Mouse (Mus musculus) embryonic facial prominence, embryonic 14.5 days (tissue): Measurements from ENCODE around the gene Zzef1. TPM values are rescaled to one million over a fixed set of nuclear protein-coding genes. Genes with fewer than 3 reads are reported as not detected.
A peak's percentile ranks its signal among the peaks of the same experiment; 100 is the strongest.

Experiments used
- ATAC-seq: fragments of 200-750 bp; cut with Nextera tagmentation; 2 replicates; pipeline ENCODE4 v1.8.0; 2017; ENCODE audit warnings: low read depth, moderate number of reproducible peaks, moderate TSS enrichment
- DNase-seq: peaks from one replicate; pipeline ENCODE4 v3.0.0-alpha.2; 2015; ENCODE audit warnings: low spot score
- H3K27ac ChIP-seq: fragments of 300-500 bp; sonication (generic); replicated peaks from 2 replicates; pipeline ENCODE4 v1.5.1; 2014; ENCODE audit warnings: low read depth, mild to moderate bottlenecking, low read length, moderate library complexity
- H3K27me3 ChIP-seq: fragments of 300-500 bp; sonication (generic); replicated peaks from 2 replicates; pipeline ENCODE4 v1.6.1; 2014; ENCODE audit warnings: low read length; ENCODE audit not compliant: control insufficient read depth, insufficient read depth
- H3K36me3 ChIP-seq: fragments of 300-500 bp; sonication (generic); 2 replicates; pipeline ENCODE4 v1.6.1; 2014; ENCODE audit warnings: low read length, mixed read lengths; ENCODE audit not compliant: control insufficient read depth, insufficient read depth
- H3K4me1 ChIP-seq: fragments of 300-500 bp; sonication (generic); 2 replicates; pipeline ENCODE4 v1.6.1; 2014; ENCODE audit warnings: antibody characterized with exemption, low read length; ENCODE audit not compliant: control insufficient read depth, insufficient read depth
- H3K4me2 ChIP-seq: fragments of 300-500 bp; sonication (generic); 2 replicates; pipeline ENCODE4 v1.6.1; 2014; ENCODE audit warnings: low read depth, mild to moderate bottlenecking, low read length, moderate library complexity, mixed read lengths
- H3K4me3 ChIP-seq: fragments of 300-500 bp; sonication (generic); 2 replicates; pipeline ENCODE4 v1.5.1; 2014; ENCODE audit warnings: low read depth, mild to moderate bottlenecking, low read length
- H3K9ac ChIP-seq: fragments of 300-500 bp; sonication (generic); 2 replicates; pipeline ENCODE4 v1.6.1; 2014; ENCODE audit warnings: low read depth, mild to moderate bottlenecking, low read length, moderate library complexity, mixed read lengths
- H3K9me3 ChIP-seq: fragments of 300-500 bp; sonication (generic); 2 replicates; pipeline ENCODE4 v1.6.1; 2016; ENCODE audit warnings: low read length; ENCODE audit not compliant: control insufficient read depth
- WGBS: fragments of 180-500 bp; shearing (Covaris S2); extraction: QIAGEN DNeasy Blood & Tissue Kit; methylation state at CpG from one replicate; pipeline ENCODE4 v1.1.7; 2014; 5-methylcytosine and 5-hydroxymethylcytosine counted together
- polyA plus RNA-seq: library from polyadenylated mRNA; unstranded; fragments of >200 nt; fragmentation: Nextera tagmentation; extraction: Ambion mirVana; gene quantifications from 2 replicates; pipeline ENCODE4 v1.2.1, GENCODE M21; 2014

Zzef1 gene
- polyA plus RNA-seq, 1 experiment from 2014 or later: 10.3 TPM

DNA sequence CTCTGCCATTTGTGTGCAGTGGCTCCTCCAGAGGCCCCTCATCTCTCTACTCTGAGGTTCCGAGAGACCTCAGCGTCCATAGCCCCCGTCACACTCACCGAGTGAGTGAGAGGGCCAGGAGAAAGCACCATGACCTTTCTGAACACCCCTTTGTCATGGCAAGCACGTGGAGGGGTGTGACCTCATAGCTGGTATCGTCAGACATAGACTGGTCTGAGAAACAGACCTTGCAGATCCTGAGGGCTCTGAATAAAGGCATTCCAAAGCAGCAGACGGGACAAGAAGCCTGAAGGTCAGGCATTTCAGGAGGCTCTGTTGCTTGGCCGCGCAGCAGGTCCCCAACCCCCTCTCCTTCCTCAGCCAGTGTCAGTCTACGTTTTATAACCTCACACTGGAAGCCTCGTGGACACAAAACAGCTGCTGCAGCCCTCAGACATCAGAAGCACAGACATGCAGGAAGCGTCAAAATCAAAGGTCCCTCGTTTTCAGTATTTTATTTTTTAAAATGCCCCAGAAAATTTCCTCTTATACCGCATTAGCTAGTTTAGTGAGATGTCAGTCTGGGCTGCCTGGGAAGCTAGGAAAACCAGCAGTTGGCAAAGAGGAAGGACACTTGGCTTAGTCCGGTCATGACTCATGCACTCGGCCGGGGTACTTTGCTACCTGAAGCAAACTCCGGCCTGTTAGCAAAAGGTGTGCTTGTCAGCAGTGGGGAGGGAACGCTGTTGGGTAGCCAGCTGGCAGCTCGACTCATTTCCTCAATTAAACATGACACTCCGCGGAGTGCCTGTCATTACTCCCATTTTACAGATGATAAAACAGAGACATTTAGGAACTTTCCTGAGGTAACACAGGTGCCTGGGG, 155.3 kb downstream of the Zzef1 start:
- no peak for DNase-seq
- Histone ChIP-seq H3K4me2 (no peak overlapping the region), H3K9ac (no peak overlapping the region), H3K4me3 (no peak overlapping the region), H3K27me3 (no peaks in the 10 kb centered on the region), H3K36me3 (no peaks in the 10 kb centered on the region), H3K27ac (no peak overlapping the region; the same call in 1 of the 2 replicates), H3K9me3 (peaks cover 4% of the 10 kb centered on the region; the same call in 1 of the 2 replicates), H3K4me1 (peaks cover 10% of the 10 kb centered on the region)
- ATAC-seq: no peak
- 64% methylated on average over 22 of the region's 22 CpGs for WGBS

GRCm38 (mm10) chr11:72952226-72952625, 156.2 kb downstream of the Zzef1 start:
- Histone ChIP-seq H3K4me2 (no peak overlapping the region), H3K9ac (no peak overlapping the region), H3K36me3 (no peaks in the 10 kb centered on the region), H3K27ac (peak overlapping the region; percentile 28), H3K4me1 (peaks cover 4% of the 10 kb centered on the region; the same call in 1 of the 2 replicates), H3K9me3 (peaks cover 4% of the 10 kb centered on the region; the same call in 1 of the 2 replicates), H3K4me3 (no peak overlapping the region), H3K27me3 (no peaks in the 10 kb centered on the region)
- DNase-seq: peak; percentile 65
- ATAC-seq: no peak
- WGBS: 53% methylated on average over 3 of the region's 3 CpGs

- 92% methylated on average over 6 of the region's 6 CpGs for WGBS
- Histone ChIP-seq H3K4me1 (no peaks in the 10 kb centered on the region), H3K27me3 (no peaks in the 10 kb centered on the region), H3K4me2 (no peak overlapping the region), H3K9me3 (peaks cover 4% of the 10 kb centered on the region; the same call in 1 of the 2 replicates), H3K27ac (peak overlapping the region; percentile 28), H3K36me3 (no peaks in the 10 kb centered on the region), H3K9ac (no peak overlapping the region), H3K4me3 (no peak overlapping the region)
- no peak for ATAC-seq
- no peak for DNase-seq
Observed at GRCm38 (mm10) chr11:72952697-72953096, 156.7 kb downstream of the Zzef1 start.

- Histone ChIP-seq H3K4me3 (no peak overlapping the region), H3K27ac (no peak overlapping the region), H3K9ac (no peak overlapping the region), H3K4me2 (no peak overlapping the region), H3K4me1 (no peaks in the 10 kb centered on the region), H3K9me3 (peaks cover 4% of the 10 kb centered on the region; the same call in 1 of the 2 replicates), H3K36me3 (no peaks in the 10 kb centered on the region), H3K27me3 (no peaks in the 10 kb centered on the region)
- ATAC-seq (no peak), DNase-seq (no peak)
- WGBS: 70% methylated on average over 1 of the region's 1 CpGs
Observed at GRCm38 (mm10) chr11:72953116-72953439, 157.1 kb downstream of the Zzef1 start.

DNA sequence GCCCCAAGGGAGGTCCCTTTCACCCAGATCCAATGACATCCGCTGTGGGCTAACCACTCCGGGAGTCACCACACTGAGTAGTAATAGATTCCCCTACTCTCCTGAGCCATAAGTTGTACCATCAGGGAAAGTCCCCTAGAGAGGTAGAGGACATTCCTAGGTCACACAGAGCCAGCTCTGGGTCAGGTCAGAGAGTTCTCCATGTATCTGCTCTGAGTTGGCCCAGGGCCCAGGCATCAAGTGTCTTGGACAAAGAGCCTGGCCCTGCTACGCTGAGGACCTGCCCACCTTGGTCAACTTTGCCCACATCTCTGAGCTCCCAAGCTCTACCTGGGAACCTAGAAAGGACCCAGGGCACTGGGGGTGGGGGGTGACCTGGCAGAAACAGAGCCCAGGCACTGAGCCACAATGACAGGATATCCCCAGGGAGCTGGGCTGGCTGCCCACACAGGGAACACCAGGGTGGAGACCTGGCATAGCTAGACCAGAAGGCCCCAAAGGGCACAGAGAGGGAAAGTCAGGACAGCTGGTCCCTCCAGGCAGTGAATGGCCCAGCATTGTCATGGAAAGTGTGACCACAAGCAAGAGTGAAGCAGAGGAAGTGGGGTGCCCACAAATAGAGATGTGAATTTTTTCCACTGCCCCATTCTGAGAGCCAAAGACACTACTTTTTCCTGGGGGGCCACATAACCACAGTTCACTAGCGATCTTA, 157.6 kb downstream of the Zzef1 start:
- DNase-seq (no peak), ATAC-seq (no peak)
- H3K4me3 ChIP-seq: no peak overlapping the region
- no peak overlapping the region for H3K27ac ChIP-seq
- no peak overlapping the region for H3K9ac ChIP-seq
- H3K4me2 ChIP-seq: no peak overlapping the region
- H3K9me3 ChIP-seq: peaks cover 4% of the 10 kb centered on the region; the same call in 1 of the 2 replicates
- no peaks in the 10 kb centered on the region for H3K4me1 ChIP-seq
- H3K27me3 ChIP-seq: no peaks in the 10 kb centered on the region
- WGBS: 82% methylated on average over 4 of the region's 4 CpGs
- no peaks in the 10 kb centered on the region for H3K36me3 ChIP-seq

DNA sequence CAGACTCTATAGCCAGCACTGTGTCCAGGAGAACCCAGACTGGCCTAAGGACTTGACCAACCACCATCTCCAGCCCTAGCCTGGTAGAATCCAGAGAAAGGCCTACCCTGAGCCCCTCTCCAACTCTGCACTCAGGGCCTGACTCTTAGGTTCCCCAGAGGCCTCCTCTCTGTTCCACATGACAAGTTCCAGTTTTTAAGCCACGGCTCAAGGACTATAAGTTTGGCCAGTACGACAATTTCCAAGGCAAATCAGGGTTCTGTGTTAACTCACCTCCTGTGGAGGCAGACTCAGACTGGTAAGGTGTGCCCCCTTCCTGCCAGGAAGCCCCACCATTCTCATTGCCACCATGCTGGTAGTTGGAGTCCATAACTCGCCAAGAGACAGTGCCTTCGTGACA, 158.2 kb downstream of the Zzef1 start:
- no peak for ATAC-seq
- no peak overlapping the region for H3K27ac ChIP-seq
- no peak overlapping the region for H3K9ac ChIP-seq
- H3K9me3 ChIP-seq: peaks cover 4% of the 10 kb centered on the region; the same call in 1 of the 2 replicates
- no peak overlapping the region for H3K4me2 ChIP-seq
- no peaks in the 10 kb centered on the region for H3K4me1 ChIP-seq
- 87% methylated on average over 4 of the region's 4 CpGs for WGBS
- no peak overlapping the region for H3K4me3 ChIP-seq
- no peaks in the 10 kb centered on the region for H3K36me3 ChIP-seq
- H3K27me3 ChIP-seq: peaks cover 2% of the 10 kb centered on the region
- DNase-seq: no peak

DNA sequence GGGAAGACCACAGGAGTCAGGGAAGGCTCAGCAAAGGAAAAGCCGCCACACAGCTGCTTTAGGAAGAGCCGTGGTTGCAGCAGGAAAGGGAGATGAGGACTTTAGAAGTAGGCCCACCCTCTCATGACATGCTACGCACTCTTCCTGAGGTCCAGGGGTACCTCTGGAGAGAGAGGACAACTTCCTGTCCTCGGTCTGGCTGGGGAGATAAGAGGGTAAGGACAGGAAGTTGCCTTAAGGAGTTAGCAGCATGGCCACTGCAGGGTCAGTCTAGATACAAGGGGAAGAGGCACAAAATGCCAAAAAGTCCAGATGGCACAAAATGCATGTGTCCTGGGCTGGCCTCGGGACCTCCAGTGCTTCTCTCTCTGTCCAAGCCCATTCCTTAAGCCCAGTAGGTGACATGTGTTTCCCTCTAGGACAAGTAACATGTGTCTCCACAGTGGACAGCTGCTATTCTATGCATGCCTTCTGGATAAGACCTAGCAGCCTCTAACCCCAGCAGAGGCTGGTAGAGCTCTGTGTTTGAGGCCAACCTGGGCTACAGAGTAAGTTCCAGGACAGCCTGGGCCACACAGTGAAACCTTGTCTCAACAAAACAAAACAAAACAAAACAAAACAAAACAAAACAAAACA, 159.4 kb downstream of the Zzef1 start:
- DNase-seq: no peak

GRCm38 (mm10) chr11:72957318-72957717, 161.3 kb downstream of the Zzef1 start:
- WGBS: 42% methylated on average over 2 of the region's 2 CpGs
- Histone ChIP-seq H3K4me2 (no peak overlapping the region), H3K4me1 (peaks cover 6% of the 10 kb centered on the region; the same call in 1 of the 2 replicates), H3K9ac (no peak overlapping the region), H3K27me3 (peaks cover 33% of the 10 kb centered on the region), H3K36me3 (no peaks in the 10 kb centered on the region), H3K4me3 (no peak overlapping the region), H3K27ac (no peak overlapping the region), H3K9me3 (no peaks in the 10 kb centered on the region)
- no peak for DNase-seq
- no peak for ATAC-seq

More for the DNA sequence above, 159.4 kb downstream of the Zzef1 start:
- Histone ChIP-seq H3K4me3 (no peak overlapping the region), H3K36me3 (no peaks in the 10 kb centered on the region), H3K27ac (no peak overlapping the region), H3K9me3 (no peaks in the 10 kb centered on the region), H3K27me3 (peaks cover 15% of the 10 kb centered on the region), H3K4me1 (no peaks in the 10 kb centered on the region), H3K9ac (no peak overlapping the region), H3K4me2 (no peak overlapping the region)
- no peak for ATAC-seq
- 50% methylated on average over 5 of the region's 5 CpGs for WGBS
